Mouse (Mus musculus): Measurements from ENCODE around the gene Tbc1d14. TPM values are rescaled to one million over a fixed set of nuclear protein-coding genes. Genes with fewer than 3 reads are reported as not detected.

Gene Tbc1d14
- polyA plus RNA-seq, 1 experiment, result 30.2 TPM

DNA sequence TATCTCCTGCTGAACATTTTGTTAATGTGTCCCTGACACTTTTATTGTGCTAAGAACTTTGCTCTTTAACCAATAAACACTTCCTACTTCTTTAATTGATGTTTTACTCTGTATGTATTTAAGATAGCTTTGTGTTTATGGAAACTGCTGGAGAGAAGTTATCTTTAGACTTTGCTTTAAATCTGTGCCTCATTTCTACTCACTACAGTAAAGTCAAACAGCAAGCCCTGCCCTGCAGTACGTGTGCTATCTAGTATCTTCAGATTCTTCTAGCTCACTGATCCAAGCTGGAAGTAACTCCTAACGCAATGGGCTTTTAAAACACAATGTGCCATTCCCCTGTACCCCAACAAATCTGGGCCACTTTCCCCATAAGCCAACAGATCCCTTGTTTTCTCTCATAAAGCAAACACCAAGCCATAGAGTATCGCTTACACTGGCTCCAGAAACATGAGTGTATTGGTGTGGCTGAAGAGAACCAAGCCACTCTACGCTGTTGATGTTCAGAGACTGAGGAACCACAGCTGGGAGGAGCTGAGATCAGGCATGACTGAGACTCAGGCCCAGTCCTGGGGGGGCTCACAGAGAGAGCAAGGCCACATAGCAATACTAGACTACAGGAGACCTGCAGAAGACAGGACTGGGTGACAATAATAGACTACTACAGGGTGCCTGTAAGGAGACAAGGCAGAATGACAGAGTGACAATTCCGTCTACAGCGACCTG lies 33.4 kb downstream of the Tbc1d14 start:
- Histone ChIP-seq H3K4me3 (replicated peaks; ENCODE audit: extremely low read depth, low read depth, low read length) (no peak overlapping the region), H3K4me1 (ENCODE audit: control insufficient read depth, insufficient read depth, low read length) (peaks cover 11% of the 10 kb centered on the region; the same call in 1 of the 2 replicates)
- TF ChIP-seq CTCF (IDR thresholded peaks at IDR 0.05; ENCODE audit: insufficient read depth, low read length) (no peak), POLR2A (IDR thresholded peaks at IDR 0.05; ENCODE audit: borderline replicate concordance, extremely low read depth, low read depth, low read length) (no peak)
- no peak for DNase-seq
- WGBS, result 73% methylated on average over 6 of the region's 6 CpGs

DNA sequence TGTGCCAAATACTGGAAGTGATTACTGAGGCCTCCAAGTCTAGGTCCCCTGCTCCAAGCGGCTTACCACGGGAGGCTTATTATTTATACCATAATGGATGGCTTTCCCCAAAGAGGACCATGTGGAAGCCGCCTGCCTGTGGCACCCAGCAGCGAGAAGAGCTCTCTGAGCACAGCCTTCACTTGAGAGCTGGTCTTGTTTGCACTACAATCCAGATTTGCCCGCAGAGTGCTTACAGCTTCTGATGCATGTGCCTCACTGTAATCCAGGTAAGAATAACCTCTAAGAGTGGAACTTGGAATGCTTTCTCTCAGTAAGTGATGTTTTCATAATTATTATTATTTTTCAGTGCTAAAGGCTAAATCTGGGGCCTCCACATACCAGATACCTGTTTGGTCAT lies 34.0 kb downstream of the Tbc1d14 start:
- Histone ChIP-seq H3K4me1 (ENCODE audit: control insufficient read depth, insufficient read depth, low read length) (peaks cover 11% of the 10 kb centered on the region; the same call in 1 of the 2 replicates), H3K4me3 (replicated peaks; ENCODE audit: extremely low read depth, low read depth, low read length) (no peak overlapping the region)
- DNase-seq, result no peak
- WGBS, result 67% methylated on average over 5 of the region's 5 CpGs
- TF ChIP-seq POLR2A (IDR thresholded peaks at IDR 0.05; ENCODE audit: borderline replicate concordance, extremely low read depth, low read depth, low read length) (no peak), CTCF (IDR thresholded peaks at IDR 0.05; ENCODE audit: insufficient read depth, low read length) (no peak)

DNA sequence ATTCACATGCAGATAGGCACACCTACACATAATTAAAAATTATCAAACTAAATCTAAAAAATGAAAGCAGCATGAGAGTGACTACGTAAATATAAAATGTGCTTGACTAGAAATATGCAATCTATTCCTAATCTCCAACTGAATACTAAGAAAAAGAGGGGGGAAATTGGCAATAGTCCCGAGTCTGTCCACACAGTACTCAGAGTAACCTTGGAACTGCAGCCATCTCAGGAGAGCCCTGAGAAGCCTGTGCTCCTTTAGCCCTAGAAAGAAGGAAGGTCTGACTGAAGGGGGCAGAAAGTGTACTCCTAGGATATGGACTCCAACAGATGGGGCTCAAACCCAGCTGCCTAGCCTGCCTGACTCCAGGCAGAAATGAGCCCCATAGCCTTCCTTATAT lies 34.5 kb downstream of the Tbc1d14 start:
- H3K4me1 ChIP-seq (ENCODE audit: control insufficient read depth, insufficient read depth, low read length), result peaks cover 8% of the 10 kb centered on the region
- H3K4me3 ChIP-seq (replicated peaks; ENCODE audit: extremely low read depth, low read depth, low read length), result no peak overlapping the region
- no peak for DNase-seq
- TF ChIP-seq CTCF (IDR thresholded peaks at IDR 0.05; ENCODE audit: insufficient read depth, low read length) (no peak), POLR2A (IDR thresholded peaks at IDR 0.05; ENCODE audit: borderline replicate concordance, extremely low read depth, low read depth, low read length) (no peak)
- WGBS, result 64% methylated on average over 2 of the region's 2 CpGs

DNA sequence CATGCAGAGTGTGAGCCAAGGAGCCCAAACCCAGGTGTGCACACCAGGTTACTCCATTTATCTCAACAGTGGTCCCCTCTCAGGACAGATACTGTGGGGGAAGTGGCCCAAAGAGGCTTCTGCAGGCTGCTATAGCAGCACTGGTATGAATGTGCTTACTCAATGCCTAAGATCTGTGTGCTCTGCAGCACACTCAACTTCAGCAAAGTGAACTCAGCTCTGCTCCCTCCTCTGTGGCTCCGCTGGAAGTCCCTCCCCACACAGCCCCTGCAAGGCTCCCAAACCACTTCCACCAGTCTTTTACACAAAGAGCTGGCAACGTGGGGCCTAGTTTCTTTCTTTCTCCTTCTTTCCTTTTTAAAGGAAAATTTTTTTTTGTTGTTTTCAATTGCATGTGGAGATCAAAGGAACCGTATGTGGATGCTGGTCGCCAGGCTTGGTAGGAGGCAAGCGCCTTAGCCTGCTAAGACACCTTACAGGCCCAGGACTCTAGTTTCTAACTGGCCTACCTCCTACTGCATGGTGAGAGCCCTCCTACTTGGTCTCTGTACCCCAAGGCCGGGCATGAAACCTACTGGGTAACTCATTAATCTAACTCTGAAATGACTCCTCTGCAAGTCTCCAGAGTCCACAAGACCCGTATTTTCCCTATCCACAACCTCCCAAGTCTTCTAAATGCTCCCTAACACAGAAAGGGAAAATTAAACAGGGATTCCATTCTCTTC lies 35.3 kb downstream of the Tbc1d14 start:
- no peak for TF ChIP-seq POLR2A (IDR thresholded peaks at IDR 0.05; ENCODE audit: borderline replicate concordance, extremely low read depth, low read depth, low read length)
- WGBS, result 56% methylated on average over 7 of the region's 7 CpGs
- Histone ChIP-seq H3K4me1 (ENCODE audit: control insufficient read depth, insufficient read depth, low read length) (peaks cover 13% of the 10 kb centered on the region), H3K4me3 (replicated peaks; ENCODE audit: extremely low read depth, low read depth, low read length) (no peak overlapping the region)
- no peak for DNase-seq

DNA sequence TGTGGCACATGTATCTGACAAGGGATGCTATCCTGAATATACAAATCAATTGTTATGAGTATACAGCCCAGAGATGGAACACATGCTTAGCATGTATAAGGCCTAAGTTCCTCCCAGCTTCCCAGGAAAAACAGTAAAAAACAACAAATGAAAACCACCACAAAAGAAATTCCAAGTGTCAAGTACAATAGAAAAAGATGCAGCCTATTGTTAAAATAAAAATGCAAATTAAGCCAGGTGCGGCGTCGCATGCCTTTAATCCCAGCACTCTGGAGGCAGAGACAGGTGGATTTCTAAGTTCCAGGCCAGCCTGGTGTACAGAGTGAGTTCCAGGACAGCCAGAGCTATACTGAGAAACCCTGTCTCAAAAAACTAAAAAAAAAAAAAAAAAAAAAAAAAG lies 36.2 kb downstream of the Tbc1d14 start:
- no peak for DNase-seq
- Histone ChIP-seq H3K4me3 (replicated peaks; ENCODE audit: extremely low read depth, low read depth, low read length) (no peak overlapping the region), H3K4me1 (ENCODE audit: control insufficient read depth, insufficient read depth, low read length) (peaks cover 11% of the 10 kb centered on the region)
- WGBS, result 92% methylated on average over 3 of the region's 3 CpGs
- TF ChIP-seq POLR2A (IDR thresholded peaks at IDR 0.05; ENCODE audit: borderline replicate concordance, extremely low read depth, low read depth, low read length) (no peak), CTCF (IDR thresholded peaks at IDR 0.05; ENCODE audit: insufficient read depth, low read length) (no peak)

DNA sequence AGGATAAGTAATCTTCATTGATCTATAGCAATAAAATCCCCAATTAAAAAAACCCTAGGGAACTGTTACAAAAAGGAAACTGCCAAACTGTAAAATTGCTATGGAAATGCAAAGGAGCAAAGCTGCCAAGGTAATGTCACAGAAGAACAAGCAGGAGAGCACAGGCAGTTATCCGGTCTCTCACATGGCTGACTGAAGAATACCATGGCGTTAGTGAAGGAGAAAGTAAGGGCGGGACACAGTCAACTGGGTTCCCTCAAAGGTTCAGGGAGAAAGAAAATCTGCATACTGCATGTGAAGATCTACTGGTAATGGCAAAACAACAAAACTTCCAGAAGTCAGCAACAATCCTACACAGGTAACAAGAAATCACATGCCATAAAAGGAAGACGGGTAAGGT lies 36.8 kb downstream of the Tbc1d14 start:
- DNase-seq, result no peak
- no peak for TF ChIP-seq CTCF (IDR thresholded peaks at IDR 0.05; ENCODE audit: insufficient read depth, low read length)
- TF ChIP-seq POLR2A (IDR thresholded peaks at IDR 0.05; ENCODE audit: borderline replicate concordance, extremely low read depth, low read depth, low read length), result no peak
- 83% methylated on average over 4 of the region's 4 CpGs for WGBS
- peaks cover 11% of the 10 kb centered on the region for H3K4me1 ChIP-seq (ENCODE audit: control insufficient read depth, insufficient read depth, low read length)
- H3K4me3 ChIP-seq (replicated peaks; ENCODE audit: extremely low read depth, low read depth, low read length), result no peak overlapping the region

DNA sequence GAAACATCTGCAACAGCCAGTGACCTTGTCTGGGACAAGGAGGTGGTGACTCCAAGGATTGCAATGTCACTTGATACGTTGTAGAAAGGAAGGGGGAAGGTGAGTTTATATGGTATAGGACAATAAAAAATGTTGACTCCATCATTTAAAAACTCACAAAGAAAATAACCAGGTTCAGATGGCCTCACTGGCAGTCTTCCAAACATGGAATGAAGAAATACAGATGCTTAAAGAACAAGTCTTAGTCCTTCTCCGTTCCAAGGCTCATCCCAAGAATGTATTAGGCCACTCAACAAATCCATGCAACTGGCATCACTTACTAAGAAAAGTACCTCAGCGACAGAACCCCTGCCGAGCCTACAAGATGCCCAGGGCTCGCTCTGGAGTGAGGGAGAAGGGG lies 38.6 kb downstream of the Tbc1d14 start:
- DNase-seq, result no peak
- peaks cover 8% of the 10 kb centered on the region for H3K4me1 ChIP-seq (ENCODE audit: control insufficient read depth, insufficient read depth, low read length)
- WGBS, result 60% methylated on average over 5 of the region's 5 CpGs
- H3K4me3 ChIP-seq (replicated peaks; ENCODE audit: extremely low read depth, low read depth, low read length), result no peak overlapping the region
- TF ChIP-seq POLR2A (IDR thresholded peaks at IDR 0.05; ENCODE audit: borderline replicate concordance, extremely low read depth, low read depth, low read length) (no peak), CTCF (IDR thresholded peaks at IDR 0.05; ENCODE audit: insufficient read depth, low read length) (no peak)

DNA sequence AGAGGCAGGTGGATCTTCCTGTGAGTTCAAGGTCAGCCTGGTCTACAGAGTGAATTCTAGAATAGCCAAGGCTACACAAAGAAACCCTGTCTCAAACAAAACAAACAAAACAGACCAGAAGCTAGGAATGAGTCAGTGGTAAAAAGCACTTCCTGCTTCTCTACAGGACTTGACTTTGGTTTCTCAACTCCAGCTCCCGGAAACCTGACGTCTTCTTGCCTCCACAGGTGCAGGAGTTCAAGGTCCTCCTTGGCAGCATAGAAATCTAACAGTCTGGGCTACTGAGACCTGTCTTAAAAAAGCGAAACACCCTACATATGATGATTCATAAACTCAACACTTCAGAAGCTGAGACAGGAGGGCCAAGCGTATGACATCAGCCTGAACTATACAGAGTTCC lies 39.2 kb downstream of the Tbc1d14 start:
- DNase-seq, result no peak
- H3K4me1 ChIP-seq (ENCODE audit: control insufficient read depth, insufficient read depth, low read length), result peaks cover 10% of the 10 kb centered on the region
- no peak overlapping the region for H3K4me3 ChIP-seq (replicated peaks; ENCODE audit: extremely low read depth, low read depth, low read length)
- 47% methylated on average over 4 of the region's 4 CpGs for WGBS
- no peak for TF ChIP-seq CTCF (IDR thresholded peaks at IDR 0.05; ENCODE audit: insufficient read depth, low read length)

DNA sequence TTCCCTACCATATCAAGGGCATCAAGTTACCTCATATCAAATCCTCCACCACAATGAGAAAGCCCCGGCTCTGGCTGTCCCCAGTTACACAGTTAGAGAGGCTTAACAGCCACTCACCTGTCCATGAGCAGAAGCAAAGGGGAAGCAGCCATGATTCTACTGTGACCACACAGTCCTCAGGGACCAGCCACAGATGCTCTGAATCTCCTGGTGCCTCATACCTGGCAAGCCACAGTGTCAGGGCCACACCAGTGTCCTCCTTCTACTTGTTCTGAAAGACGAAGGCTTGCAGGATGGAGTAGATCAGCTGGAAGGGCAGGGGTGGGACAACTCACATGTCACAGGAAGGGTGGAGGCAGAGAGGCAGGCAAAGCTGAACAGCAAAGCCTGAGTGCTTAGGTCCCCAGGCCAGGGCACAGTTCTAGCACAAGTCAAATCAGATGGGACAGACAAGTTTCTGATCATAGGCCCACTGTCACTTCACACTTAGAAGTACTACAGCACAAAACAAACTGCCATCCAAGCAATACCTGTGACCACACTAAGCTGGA lies 39.9 kb downstream of the Tbc1d14 start:
- DNase-seq, result no peak
- TF ChIP-seq POLR2A (IDR thresholded peaks at IDR 0.05; ENCODE audit: borderline replicate concordance, extremely low read depth, low read depth, low read length) (no peak), CTCF (IDR thresholded peaks at IDR 0.05; ENCODE audit: insufficient read depth, low read length) (no peak)
- 47% methylated on average over 2 of the region's 2 CpGs for WGBS
- Histone ChIP-seq H3K4me1 (ENCODE audit: control insufficient read depth, insufficient read depth, low read length) (peaks cover 10% of the 10 kb centered on the region), H3K4me3 (replicated peaks; ENCODE audit: extremely low read depth, low read depth, low read length) (no peak overlapping the region)

DNA sequence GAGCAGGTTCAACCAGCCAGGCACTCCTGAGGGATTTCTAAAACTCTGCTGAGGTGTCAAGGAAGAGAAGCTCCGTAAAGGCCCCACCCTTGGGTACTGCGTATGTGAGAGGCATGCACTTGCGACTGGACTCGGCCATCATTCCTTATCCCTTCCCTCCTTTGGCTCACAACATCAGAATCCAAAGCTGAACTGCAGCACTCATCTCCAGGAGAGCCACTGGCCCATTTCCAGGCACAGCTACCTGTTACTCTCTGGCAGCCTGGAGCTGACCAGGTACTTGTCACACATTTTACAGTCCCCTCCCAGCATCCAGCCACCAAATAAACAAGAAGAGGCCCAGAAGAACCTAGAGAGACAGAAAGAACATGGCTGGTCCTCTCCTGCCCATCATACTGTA lies 40.7 kb downstream of the Tbc1d14 start:
- no peak overlapping the region for H3K4me3 ChIP-seq (replicated peaks; ENCODE audit: extremely low read depth, low read depth, low read length)
- WGBS, result 82% methylated on average over 4 of the region's 4 CpGs
- DNase-seq, result no peak
- H3K4me1 ChIP-seq (ENCODE audit: control insufficient read depth, insufficient read depth, low read length), result peaks cover 10% of the 10 kb centered on the region
- TF ChIP-seq POLR2A (IDR thresholded peaks at IDR 0.05; ENCODE audit: borderline replicate concordance, extremely low read depth, low read depth, low read length) (no peak), CTCF (IDR thresholded peaks at IDR 0.05; ENCODE audit: insufficient read depth, low read length) (no peak)

Data from lung, adult 2 months (tissue).